Mouse (Mus musculus) retina, embryonic 14.5 days (tissue): ENCODE data around the gene Tmem14a.
"Not testable (repeated sequence)": the region's sequence is repeated elsewhere in the genome, so short reads cannot be mapped to it uniquely, and the experiment has no call there.

ENCODE experiments used
- DNase-seq: peaks from one replicate; pipeline ENCODE4 v3.0.0-alpha.2; 2015; ENCODE audit warnings: low spot score

Gene Tmem14a

DNA sequence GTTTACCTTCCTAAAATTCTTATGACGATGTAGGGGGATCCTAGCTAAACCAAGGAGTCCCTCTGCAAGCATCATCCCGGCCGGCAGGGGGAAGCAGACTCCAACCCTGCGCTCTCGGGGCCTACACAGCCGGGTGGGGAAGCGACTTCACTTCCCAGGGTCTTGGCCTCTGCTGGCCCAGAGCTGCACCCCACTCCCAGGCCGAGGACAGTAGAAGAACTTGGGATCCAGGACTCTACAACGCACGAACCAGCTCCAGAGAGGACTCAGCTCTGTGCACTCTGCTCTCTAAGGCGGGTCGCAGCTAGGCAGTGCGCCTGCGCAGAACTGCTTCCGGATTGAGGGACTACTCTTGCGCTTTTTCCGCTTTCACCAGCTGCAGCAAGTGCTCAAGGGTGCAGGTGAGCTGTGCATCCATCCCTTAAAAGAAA lies at the start of gene Tmem14a:
TSS of gene Tmem14a (plus strand) at position 87 of the 431 bp plus-strand sequence.
- peak; percentile 88 for DNase-seq

DNA sequence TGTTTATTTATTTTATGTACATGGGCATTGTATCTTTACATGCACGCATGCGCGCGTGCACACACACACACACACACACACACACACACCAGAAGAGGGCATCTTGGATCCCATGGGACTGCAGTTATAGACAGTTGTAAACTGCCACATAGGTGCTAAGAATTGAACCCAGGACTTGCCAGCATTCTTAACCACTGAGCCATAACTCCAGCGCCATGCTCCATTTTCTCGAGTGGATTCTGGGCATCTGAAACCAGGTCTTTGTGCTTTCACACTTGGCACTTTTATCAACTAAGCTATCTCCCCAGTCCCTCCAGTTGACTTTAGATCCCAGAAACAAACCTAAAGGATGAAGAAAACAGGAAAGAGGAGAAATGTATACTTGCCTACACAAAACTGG lies 33.2 kb upstream of the Tmem14a start:
- DNase-seq, result no peak

DNA sequence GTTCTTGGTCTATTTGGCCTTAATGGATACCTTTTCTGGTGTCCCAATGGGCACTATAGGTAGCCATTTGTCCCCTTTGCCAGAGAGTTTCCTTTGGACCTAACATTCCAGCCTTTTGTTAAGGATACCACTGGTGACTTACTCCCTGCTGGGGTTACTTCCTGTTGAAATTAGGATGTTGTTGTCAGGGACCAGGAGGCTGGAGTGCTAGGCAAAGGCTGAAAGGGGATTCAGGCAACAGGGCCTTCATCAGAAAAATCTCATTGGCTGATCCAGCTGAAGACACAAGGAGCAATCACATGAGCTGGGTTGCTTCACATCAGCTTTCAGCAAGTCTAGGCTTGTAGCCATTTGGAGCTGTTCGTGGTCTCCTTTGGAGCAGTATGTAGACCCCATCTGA lies 12.1 kb upstream of the Tmem14a start:
- no peak for DNase-seq

DNA sequence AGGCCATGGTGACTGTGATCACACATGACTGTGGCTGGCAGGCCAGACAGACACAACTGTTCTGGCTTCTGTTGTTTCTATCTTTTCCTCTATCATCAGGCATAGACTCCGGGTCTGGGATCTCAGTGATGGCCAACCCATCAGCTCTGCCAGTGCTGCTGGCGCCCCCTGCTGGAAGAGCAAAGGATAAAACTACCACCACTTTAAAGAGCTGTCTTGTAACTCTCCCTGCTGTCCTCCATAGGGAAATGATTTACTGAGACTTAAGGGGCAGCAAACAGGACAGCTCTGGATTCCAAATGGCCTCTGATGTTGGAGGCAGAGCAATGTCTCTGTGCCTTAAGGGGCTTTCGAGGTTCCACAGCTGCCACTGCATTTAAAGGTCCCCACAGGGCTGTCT lies 4.8 kb upstream of the Tmem14a start:
- DNase-seq, result not testable (repeated sequence)

DNA sequence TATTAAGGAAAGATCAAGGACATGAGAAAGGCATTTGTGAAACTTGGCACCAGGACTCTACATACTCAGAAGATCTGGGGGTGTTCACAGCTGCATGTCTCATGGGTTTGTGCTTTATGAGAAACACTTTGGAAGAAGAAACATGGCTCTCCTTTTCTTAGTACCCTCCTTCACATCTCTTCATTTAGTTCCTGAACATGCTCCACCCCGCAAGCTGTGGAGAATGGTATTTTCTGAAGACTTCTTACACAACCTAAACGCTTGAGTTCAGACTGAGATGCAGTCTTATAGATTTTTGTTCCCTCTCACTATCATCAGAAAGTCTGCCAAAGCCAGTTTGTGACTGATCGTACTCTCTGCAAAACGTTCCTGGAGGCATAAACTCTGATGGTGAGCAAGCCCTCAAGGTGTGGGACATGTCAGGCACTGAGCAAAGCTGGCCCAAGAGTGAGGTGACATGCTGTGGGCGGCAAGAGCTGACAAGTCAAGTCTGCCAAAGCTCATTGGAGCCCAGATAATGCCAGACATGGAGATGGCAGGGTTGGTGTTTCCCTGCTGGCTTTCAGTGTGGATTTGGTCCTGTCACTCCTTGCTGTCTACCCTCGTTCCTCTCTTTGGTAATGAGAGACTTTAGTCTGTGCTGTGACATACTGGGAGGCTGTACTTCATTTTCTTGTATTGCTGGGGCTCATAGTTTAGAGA lies 4.2 kb upstream of the Tmem14a start:
- not testable (repeated sequence) for DNase-seq

DNA sequence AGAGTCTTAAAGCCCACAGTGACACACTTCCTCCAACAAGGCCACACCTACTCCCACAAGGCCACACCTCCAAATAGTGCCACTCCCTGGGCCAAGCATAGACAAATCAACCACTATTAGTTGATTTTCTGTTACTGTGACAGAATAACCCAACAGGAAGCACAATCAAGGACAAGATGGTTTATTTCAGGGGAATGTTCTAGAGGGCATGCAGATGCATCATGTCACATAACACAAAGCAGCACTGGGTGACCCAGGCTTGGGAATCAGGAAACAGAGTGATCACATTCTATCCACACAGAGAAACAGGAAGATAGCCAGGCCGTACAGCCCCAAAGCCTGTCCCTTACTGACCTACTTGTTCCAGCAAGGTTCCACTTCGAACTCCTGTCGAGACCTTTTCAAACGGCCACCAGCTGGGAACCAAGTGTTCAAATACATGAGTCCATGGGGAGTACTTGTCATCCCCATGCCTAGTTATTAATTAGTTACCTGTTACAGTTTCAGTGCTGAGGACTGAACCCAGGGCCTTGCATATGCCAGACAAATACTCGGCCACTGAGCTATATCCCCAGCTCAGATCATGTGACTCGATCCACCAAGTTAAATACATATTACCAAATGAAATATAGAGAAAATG lies 9.5 kb downstream of the Tmem14a start:
- no peak for DNase-seq

DNA sequence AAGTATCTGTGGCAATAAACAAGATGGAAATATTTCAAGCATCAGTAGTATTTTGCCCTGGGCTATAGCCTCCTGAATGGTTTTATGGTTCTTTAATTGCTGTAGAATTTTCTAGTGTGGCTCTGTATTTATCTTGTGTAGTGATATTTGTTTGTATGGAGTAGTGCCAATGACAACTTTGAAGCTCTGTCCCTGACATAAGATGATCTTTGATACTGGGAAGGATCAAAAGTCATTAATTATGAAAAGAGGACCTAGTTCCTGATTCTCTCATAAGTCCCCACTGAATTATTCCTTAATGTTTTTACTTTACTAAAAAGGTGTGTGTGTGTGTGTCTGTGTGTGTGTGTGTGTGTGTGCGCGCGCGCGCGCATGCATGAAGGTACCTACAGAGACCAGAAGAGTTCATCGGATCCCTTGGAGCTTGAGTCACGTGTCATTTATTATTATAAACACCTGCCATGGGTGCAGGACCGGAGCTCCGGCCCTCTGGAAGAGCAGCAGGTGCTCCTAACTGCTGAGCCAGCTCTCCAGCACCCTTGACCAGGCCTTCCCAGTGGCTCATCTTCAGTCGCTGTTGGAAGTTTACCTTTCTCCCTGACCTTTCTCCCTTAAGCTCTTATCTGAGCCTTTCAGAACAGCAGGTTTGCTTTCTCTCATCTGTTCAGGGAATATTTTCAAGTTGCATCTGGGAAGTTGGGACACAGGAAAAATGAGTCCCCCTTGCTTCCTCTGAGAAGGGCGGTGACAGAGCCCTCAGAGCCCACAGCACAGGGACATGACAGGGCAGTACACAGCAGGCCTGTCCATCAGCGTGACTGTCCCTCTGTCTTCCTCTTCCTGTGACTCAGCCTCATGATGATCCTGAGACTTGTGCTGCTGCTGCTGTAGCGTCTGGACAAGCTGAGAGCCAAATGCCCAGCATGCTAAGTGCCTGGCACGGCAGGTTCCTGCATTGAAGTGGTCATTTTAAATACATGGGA lies 10.7 kb downstream of the Tmem14a start:
- DNase-seq, result not testable (repeated sequence)

DNA sequence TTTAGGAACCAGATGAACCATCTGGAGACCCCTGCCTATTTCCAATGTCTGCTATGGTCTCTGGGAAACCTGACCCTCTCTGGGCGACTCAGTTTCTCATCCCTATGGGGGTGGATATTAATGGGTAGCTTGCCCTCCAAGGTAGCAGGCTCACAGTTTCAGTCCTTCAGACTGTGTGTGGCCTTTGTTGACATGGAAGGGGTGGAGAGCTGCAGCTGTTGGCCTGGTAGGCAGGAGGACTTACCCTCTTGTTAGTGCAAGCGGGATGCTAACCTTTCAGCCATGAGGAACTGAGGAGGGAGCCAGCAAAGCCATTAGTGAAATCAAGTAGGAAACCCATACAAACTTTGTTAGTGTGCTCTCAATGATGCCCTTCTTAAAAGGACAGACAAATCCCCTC lies 12.0 kb downstream of the Tmem14a start:
- no peak for DNase-seq

DNA sequence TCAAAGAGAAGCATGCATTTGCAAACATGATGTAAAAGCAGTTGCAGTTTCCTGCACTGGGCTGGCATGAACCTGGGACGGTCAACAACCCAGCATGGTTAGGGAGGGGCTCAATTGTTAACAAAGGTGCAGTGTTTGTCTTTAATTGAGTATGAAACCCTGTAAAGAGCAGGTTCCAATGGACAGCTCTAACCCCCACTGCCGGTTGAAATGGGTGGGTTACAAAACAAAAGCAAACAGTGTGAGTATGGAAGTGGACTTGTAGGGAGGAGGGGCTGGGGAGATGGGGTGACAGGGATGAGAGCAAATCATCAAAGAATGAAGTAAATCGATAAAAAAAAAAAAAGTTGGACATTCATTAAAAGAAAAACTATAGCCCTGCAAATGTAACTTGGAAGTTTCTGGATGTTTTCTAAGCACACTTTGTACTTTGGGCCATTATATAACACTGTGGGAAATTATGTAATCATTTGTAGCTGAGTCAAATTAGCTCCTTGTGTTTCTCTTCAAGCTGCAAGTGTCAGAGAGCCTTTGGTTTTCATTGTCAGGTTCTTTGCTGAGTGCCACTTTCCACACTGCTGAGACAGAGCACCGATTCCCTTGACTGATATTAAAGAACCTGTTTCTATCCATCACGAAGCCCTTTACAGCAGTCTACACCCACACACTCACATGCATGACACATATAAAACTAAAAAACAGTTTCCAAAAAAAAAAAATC lies 13.5 kb downstream of the Tmem14a start:
- DNase-seq, result no peak

DNA sequence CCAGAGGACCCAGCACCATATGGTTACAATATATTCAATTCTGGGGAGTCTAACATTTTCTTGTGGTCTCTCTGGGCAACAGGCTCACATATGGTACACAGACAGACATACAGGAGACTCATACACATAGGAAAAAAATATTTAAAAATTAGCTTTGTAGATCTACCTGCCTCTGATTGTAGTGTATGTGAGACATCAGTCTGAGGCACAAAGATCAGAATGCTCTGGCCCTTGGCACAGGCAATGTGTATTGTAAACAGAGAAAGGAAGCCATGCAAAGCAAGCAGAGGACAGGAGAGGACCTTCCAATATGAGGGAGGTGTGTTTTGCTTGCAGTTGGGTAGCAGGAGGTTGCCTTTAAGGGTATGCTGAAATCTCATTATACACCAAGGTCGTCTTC lies 14.1 kb downstream of the Tmem14a start:
- DNase-seq, result no peak

DNA sequence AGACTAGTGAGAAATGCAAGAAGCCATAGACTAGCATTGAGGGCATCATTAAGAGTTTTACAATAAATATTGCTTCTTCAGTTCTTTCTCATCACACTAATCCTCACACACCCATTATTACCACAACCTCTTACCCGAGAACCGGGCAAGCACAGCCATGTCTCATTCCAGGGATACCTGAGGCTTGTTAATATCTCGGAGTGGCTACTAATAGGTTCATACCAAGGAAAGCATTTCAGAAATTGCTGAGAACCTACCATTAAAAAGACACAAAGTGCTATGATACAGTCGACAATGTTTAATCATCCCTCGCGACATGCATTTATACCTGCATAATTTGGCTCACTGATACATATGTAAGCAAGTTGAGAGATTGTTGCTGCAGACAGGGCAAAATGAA lies 17.0 kb downstream of the Tmem14a start:
- no peak for DNase-seq

DNA sequence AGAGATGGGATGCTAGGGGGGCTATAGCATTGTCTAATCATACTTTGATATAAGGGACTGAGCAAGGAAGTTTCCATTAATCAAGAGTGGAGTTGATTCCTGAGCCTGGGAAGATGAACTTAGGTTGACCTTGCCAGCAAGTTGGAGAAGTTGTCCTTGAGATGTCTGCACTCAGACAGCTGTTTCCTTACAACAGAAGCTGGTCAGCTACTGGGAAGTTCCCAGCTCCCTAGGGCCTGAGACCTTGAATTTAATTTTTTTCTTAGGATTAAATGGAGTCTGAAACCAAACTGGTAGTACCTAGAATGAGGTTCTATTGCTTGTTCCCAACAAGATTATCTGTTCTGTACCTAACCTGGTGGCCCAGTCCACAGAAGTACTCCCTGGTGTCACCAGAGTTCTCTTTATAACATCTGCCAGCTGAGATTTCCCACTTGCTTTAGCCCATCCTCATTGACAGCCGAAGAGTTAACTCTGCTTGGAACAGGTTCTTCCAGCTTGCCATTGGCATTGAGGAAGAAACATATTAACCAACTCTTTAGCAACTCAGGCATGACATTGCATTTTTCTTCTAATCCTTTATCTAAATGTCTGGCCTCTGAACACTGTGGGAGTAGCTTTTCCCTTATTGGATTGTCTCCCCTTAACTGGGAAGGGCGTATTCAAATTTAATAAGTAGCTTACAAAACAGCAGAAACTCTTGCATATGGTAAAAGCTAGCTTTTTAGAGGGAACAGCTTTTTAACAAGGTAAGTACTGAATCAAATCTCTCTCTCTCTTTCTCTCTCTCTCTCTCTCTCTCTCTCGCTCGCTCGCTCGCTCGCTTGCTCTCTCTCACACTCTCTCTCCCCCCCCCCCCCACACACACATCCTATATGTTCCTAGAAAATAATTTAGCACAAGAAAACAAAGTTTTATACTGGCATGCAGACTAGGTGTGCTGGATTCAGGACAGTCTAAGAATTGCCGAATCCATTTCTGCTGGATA lies 21.8 kb downstream of the Tmem14a start, which contains the start of gene Gsta3:
TSS of gene Gsta3 (plus strand) at position 679 of the 988 bp plus-strand sequence.
- DNase-seq, result no peak

DNA sequence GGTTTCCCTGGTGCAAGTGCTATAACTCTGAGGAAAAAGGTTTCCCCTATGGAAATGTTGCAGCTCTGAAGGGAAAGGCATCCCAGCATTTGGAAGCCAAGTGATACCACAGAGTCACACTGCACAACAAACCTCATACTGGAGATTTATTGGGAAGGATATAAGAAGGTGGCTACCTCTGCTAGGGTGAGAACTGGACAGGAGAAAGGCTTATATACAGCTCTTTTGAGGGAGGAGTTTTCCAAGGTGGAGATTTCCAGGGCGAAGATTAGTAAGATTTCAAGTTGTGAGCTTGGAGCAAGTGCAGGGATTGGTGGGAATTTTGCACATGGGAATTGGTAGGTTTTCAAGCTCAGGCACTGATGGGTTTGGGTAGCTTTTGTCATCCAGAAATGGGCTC lies 22.7 kb downstream of the Tmem14a start:
- no peak for DNase-seq

DNA sequence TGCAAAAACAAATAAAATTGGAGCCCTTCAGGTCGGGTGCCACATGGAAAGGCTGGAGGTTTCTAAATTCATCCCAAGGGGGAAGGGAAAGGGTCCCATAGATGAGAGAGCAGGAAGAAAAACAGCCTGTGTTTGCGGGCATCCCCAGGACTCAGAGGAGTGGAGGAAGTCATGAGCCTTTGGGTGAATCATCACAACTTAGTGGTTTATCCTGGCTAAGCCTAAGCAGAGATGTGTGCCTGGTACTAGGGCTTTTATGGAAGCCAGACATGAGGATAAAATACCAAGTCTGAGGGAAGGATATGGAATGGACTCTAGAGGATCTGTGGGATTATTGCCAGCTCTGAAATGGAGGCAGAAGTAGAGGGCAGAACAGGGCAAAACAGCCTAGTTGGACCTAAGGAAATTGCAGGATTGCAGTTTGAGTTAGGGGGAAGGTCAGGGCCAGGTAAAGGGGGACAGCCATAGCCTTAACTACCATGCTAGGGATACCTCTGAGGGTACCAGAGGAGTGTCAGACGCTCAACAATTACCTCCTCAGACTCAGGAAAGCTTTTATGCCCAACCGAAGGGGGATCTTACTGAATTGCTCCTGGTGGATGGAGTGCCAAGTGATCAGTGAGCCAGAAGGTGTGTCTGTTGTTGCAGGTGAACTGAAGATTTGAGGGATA lies 26.1 kb downstream of the Tmem14a start:
- DNase-seq, result no peak

DNA sequence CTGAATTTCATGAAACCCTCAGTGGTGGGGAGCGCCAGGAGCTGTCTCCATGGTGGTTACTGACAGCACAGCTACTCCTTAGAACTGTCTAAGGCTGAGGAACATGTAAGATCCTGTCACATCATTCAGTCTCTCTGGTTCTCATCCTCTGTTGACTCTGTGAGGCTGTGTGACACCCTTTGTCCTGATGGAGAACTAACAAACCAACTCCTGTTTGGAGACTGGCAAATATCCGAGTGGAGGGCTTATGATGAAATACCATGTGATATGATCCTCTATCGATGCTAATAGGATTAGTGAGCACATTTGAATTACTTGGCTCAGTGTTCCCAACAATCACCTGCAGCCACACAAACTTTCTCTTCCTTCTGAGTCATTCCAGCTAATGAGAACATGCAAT lies 27.8 kb downstream of the Tmem14a start:
- no peak for DNase-seq

DNA sequence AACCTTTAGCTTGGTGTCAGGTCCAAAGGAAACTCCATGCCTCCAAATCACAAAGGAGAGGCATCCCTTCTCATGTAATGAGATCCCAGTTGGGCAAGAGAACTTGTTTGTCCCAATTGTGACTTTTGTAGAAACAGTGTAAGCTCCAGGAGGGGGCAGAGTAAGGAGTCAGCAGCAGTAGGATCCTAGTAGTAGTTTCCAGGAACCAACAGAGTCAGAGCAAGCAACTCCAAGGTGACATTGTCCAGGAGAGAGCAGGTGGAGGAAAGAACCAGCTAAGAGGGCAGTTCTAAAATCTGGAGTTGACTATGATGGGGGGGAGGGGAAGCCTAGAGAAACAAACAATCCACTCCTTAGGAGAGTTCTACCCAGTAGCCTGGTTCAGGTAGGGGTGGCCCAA lies 29.5 kb downstream of the Tmem14a start:
- no peak for DNase-seq

DNA sequence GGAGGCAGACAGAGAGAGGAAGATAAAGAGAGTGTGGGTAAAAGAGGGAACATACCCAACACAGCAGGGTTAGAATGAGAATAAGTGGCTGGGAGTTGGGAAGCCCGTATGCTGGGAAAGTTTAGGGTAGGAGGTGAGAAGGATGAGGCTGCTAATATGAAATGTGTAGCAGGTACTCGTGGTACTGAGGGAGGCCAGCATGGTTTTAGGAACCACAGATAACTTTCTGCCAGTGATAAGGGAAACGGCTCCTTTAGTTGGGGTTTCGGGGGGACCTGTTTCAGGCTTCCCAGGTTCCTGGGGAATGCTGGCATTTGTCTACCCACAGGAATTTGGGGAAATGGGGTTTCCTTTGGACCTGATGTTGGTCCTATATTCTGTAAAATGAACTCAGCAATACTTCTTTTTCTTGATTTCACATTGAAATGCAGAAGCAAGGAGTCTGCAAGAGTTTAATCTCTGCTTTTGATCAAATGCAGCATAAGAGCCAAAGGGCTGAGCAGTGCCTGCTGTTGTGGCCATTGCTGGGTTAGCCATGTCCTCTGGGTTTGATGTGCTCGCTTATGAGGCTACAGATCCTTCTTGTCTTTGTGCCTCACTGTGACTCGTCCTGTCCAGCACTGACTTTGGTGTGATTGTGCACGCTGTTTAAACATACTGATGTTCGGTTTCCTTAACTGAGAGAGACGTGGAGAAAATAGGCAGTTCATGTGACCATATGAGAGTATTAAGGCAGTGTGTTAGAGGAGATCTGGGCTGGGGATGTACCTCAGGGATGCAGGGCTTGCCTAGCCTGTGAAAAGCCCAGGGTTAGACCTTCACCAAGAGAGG lies 30.4 kb downstream of the Tmem14a start:
- no peak for DNase-seq

DNA sequence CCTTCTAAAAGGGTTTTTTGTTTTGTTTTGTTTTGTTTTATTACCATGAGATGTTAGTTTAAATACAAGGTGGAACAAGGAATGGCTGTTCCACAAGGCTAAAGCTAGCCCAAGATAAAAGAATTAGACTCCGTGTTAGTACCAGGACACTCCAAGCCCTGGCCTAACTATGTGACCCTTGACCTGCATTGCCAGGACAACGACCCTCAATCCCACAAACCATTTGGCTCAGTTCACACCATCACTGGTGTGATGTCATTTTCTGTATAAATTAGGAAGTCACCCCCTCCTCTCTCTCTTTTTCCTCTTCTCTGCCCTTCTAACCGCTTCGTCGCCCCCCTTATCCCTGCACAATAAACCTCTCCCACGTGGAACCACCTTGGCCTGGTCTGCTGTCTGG lies 33.3 kb downstream of the Tmem14a start:
- DNase-seq, result no peak
